21 mouse cellular contexts compared by ENCODE assay signal in genomic region chr14:101976021-101976685, GRCm38 (mm10).
DNase-seq lines count a peak whose midpoint lies in the region; ATAC-seq lines count a peak whose summit lies in the region.
"Had no signal": no experiment of that assay in that cellular context is flagged by ENCODE, and none has a peak within 500 bp of the region (broad histone marks: within the 10 kb centered on the region; RNA-seq: fewer than 3 reads in every experiment).

No protein-coding gene starts in this region.

- intact Hi-C loops in gastrocnemius, postnatal 36 days (cut with DNase I), result no loop called here
- intact Hi-C loops in heart, postnatal 10 days (cut with DNase I), result no loop called here

- ATAC-seq in cerebellum, adult (ENCODE audit: insufficient number of reproducible peaks, low FRiP score, low TSS enrichment), result peak; percentile 90
- ATAC-seq: forebrain, embryonic 16.5 days; midbrain, embryonic 13.5 days had no signal

- no peak for DNase-seq in cerebellum, postnatal 4 days (ENCODE audit: low spot score in 2 of 2)
- peak; percentile 13 for DNase-seq in gastrocnemius, postnatal 25 days
- DNase-seq in gastrocnemius, postnatal 36 days, result no peak
- DNase-seq in cerebellum, adult 18-20 months, result peak; percentile 25 to 41
- peak; percentile 39 to 69 for DNase-seq in cerebellum, postnatal 14 days
- DNase-seq in heart, postnatal 10 days, result no peak
- DNase-seq in thymus, postnatal 36 days, result no peak
- DNase-seq: adrenal gland, postnatal 25 days; heart, postnatal 4 days; kidney, adult 8-10 months; kidney, postnatal 10 days; layer of hippocampus, postnatal 36 days; liver, embryonic 13.5 days; lung, adult 2 months; lung, postnatal 14 days; right cerebral cortex, postnatal 14 days; spleen, adult 18-20 months; thymus, postnatal 14 days had no signal

Comparison
In these comparisons a context has a peak if more than half of its experiments do, and no peak if none do; other contexts are left out.
1. DNase-seq: peak in gastrocnemius, postnatal 25 days (single experiment), cerebellum, adult 18-20 months (2 of 2) and cerebellum, postnatal 14 days (2 of 2); none in cerebellum, postnatal 4 days (0 of 2), gastrocnemius, postnatal 36 days (0 of 2), heart, postnatal 10 days (0 of 2) and thymus, postnatal 36 days (0 of 2).